Mouse (Mus musculus) midbrain, embryonic 16.5 days (tissue): ENCODE results near the gene Anpep. TPM values are rescaled to one million over a fixed set of nuclear protein-coding genes. Genes with fewer than 3 reads are reported as not detected.

Source experiments
- ATAC-seq: fragments of 200-750 bp; cut with Nextera tagmentation; 2 replicates; pipeline ENCODE4 v1.8.0; 2017; ENCODE audit warnings: moderate TSS enrichment
- H3K27ac ChIP-seq: fragments of 300-500 bp; sonication (generic); 2 replicates; pipeline ENCODE4 v1.5.1; 2014; ENCODE audit warnings: mild to moderate bottlenecking, low read length, mixed read lengths
- H3K27me3 ChIP-seq: fragments of 300-500 bp; sonication (generic); 2 replicates; pipeline ENCODE4 v1.6.1; 2014; ENCODE audit warnings: low read depth, low read length, mixed read lengths; ENCODE audit not compliant: control insufficient read depth, insufficient read depth
- H3K36me3 ChIP-seq: fragments of 300-500 bp; sonication (generic); 2 replicates; pipeline ENCODE4 v1.6.1; 2014; ENCODE audit warnings: mild to moderate bottlenecking, low read length, moderate library complexity, mixed read lengths; ENCODE audit not compliant: control insufficient read depth, insufficient read depth
- H3K4me1 ChIP-seq: fragments of 300-500 bp; sonication (generic); 2 replicates; pipeline ENCODE4 v1.6.1; 2014; ENCODE audit warnings: mild to moderate bottlenecking, low read length, mixed read lengths; ENCODE audit not compliant: control insufficient read depth, insufficient read depth
- H3K4me2 ChIP-seq: fragments of 300-500 bp; sonication (generic); 2 replicates; pipeline ENCODE4 v1.6.1; 2014; ENCODE audit warnings: mild to moderate bottlenecking, low read length, mixed read lengths
- H3K4me3 ChIP-seq: fragments of 300-500 bp; sonication (generic); 2 replicates; pipeline ENCODE4 v1.5.1; 2014; ENCODE audit warnings: low read depth, mild to moderate bottlenecking, low read length, moderate library complexity, mixed read lengths
- H3K9ac ChIP-seq: fragments of 300-500 bp; sonication (generic); 2 replicates; pipeline ENCODE4 v1.6.1; 2014; ENCODE audit warnings: low read depth, low read length, mixed read lengths
- H3K9me3 ChIP-seq: fragments of 300-500 bp; sonication (generic); replicated peaks from 2 replicates; pipeline ENCODE4 v1.6.1; 2014; ENCODE audit warnings: mild to moderate bottlenecking, low read length, mixed read lengths; ENCODE audit not compliant: control insufficient read depth, poor library complexity, severe bottlenecking
- WGBS: fragments of 180-500 bp; shearing (Covaris S2); extraction: QIAGEN DNeasy Blood & Tissue Kit; methylation state at CpG from one replicate; pipeline ENCODE4 v1.1.7; 2014; 5-methylcytosine and 5-hydroxymethylcytosine counted together
- polyA plus RNA-seq: library from polyadenylated mRNA; unstranded; fragments of >200 nt; fragmentation: Nextera tagmentation; extraction: Ambion mirVana; gene quantifications from 2 replicates; pipeline ENCODE4 v1.2.1, GENCODE M21; 2015

The Anpep gene
- polyA plus RNA-seq, 1 experiment from 2014 or later: 3.2 TPM

- 77% methylated on average over 3 of the region's 3 CpGs for WGBS
- Histone ChIP-seq H3K36me3 (no peaks in the 10 kb centered on the region), H3K27ac (no peak overlapping the region), H3K4me2 (no peak overlapping the region), H3K27me3 (no peaks in the 10 kb centered on the region), H3K9me3 (0 out of 2 replicates have a peak, but pooled peaks cover 5% of the 10 kb centered on the region), H3K4me3 (no peak overlapping the region), H3K9ac (no peak overlapping the region), H3K4me1 (no peaks in the 10 kb centered on the region)
- no peak for ATAC-seq
These were observed 32.5 kb downstream of the Anpep start for GRCm38 (mm10) chr7:79828341-79828740.

- 87% methylated on average over 12 of the region's 12 CpGs for WGBS
These were observed 38.7 kb downstream of the Anpep start for GRCm38 (mm10) chr7:79822092-79822695.

GRCm38 (mm10) chr7:79819996-79820395, 40.9 kb downstream of the Anpep start:
- 48% methylated on average over 11 of the region's 11 CpGs for WGBS
- Histone ChIP-seq H3K36me3 (no peaks in the 10 kb centered on the region), H3K27me3 (no peaks in the 10 kb centered on the region; the same call in 1 of the 2 replicates), H3K9me3 (0 out of 2 replicates have a peak, but pooled peaks cover 5% of the 10 kb centered on the region), H3K27ac (no peak overlapping the region), H3K4me3 (no peak overlapping the region), H3K4me1 (no peaks in the 10 kb centered on the region), H3K4me2 (no peak overlapping the region), H3K9ac (no peak overlapping the region)
- no peak for ATAC-seq

More at GRCm38 (mm10) chr7:79822092-79822695, 38.7 kb downstream of the Anpep start:
- Histone ChIP-seq H3K27ac (no peak overlapping the region), H3K4me1 (no peaks in the 10 kb centered on the region), H3K36me3 (no peaks in the 10 kb centered on the region), H3K4me3 (no peak overlapping the region), H3K9me3 (0 out of 2 replicates have a peak, but pooled peaks cover 5% of the 10 kb centered on the region), H3K4me2 (no peak overlapping the region), H3K27me3 (no peaks in the 10 kb centered on the region; the same call in 1 of the 2 replicates), H3K9ac (no peak overlapping the region)
- ATAC-seq: no peak

- no peak overlapping the region for H3K4me2 ChIP-seq
- no peak for ATAC-seq
- H3K27me3 ChIP-seq: no peaks in the 10 kb centered on the region; the same call in 1 of the 2 replicates
- H3K9ac ChIP-seq: no peak overlapping the region
- H3K9me3 ChIP-seq: 0 out of 2 replicates have a peak, but pooled peaks cover 2% of the 10 kb centered on the region
- H3K4me3 ChIP-seq: no peak overlapping the region
- H3K36me3 ChIP-seq: no peaks in the 10 kb centered on the region
- no peaks in the 10 kb centered on the region for H3K4me1 ChIP-seq
- no peak overlapping the region for H3K27ac ChIP-seq
- WGBS: 60% methylated on average over 4 of the region's 4 CpGs
These were observed 41.3 kb downstream of the Anpep start for GRCm38 (mm10) chr7:79819515-79819914.

- ATAC-seq: no peak
- Histone ChIP-seq H3K9me3 (no peaks in the 10 kb centered on the region), H3K27me3 (no peaks in the 10 kb centered on the region; the same call in 1 of the 2 replicates), H3K4me2 (peak overlapping the region; percentile 20; the same call in 1 of the 2 replicates), H3K9ac (no peak overlapping the region), H3K27ac (no peak overlapping the region), H3K4me1 (no peaks in the 10 kb centered on the region), H3K36me3 (no peaks in the 10 kb centered on the region), H3K4me3 (no peak overlapping the region)
- 7% methylated on average over 6 of the region's 6 CpGs for WGBS
These were observed 42.5 kb downstream of the Anpep start for GRCm38 (mm10) chr7:79818321-79818720.

GRCm38 (mm10) chr7:79813409-79813808, 47.5 kb downstream of the Anpep start:
- Histone ChIP-seq H3K4me3 (no peak overlapping the region), H3K4me2 (no peak overlapping the region), H3K27me3 (peaks cover 4% of the 10 kb centered on the region; the same call in 1 of the 2 replicates), H3K36me3 (no peaks in the 10 kb centered on the region), H3K27ac (no peak overlapping the region), H3K4me1 (no peaks in the 10 kb centered on the region), H3K9me3 (no peaks in the 10 kb centered on the region), H3K9ac (no peak overlapping the region)
- 95% methylated on average over 1 of the region's 1 CpGs for WGBS
- ATAC-seq: no peak

GRCm38 (mm10) chr7:79810611-79811506, 50.0 kb downstream of the Anpep start, which contains the start of gene Mesp2:
Gene Mesp2, plus strand, starts transcription at chr7:79810727.
- no peaks in the 10 kb centered on the region for H3K4me1 ChIP-seq
- H3K9ac ChIP-seq: peak within 1 kb of the TSS; percentile 67
- peak within 1 kb of the TSS; percentile 54 for H3K4me2 ChIP-seq
- H3K9me3 ChIP-seq: no peaks in the 10 kb centered on the region
- H3K27ac ChIP-seq: no peak within 1 kb of the TSS
- ATAC-seq: peak; percentile 71
- WGBS: 19% methylated on average over 71 of the region's 71 CpGs
- peaks cover 4% of the 10 kb centered on the region; the same call in 1 of the 2 replicates for H3K27me3 ChIP-seq
- H3K36me3 ChIP-seq: no peaks in the 10 kb centered on the region
- H3K4me3 ChIP-seq: peak within 1 kb of the TSS; percentile 35

- H3K9me3 ChIP-seq: no peaks in the 10 kb centered on the region
- 88% methylated on average over 7 of the region's 7 CpGs for WGBS
- H3K27me3 ChIP-seq: peaks cover 4% of the 10 kb centered on the region; the same call in 1 of the 2 replicates
- ATAC-seq: no peak
- no peak overlapping the region for H3K27ac ChIP-seq
- H3K4me2 ChIP-seq: no peak overlapping the region
- no peak overlapping the region for H3K4me3 ChIP-seq
- H3K9ac ChIP-seq: no peak overlapping the region
- no peaks in the 10 kb centered on the region for H3K36me3 ChIP-seq
- no peaks in the 10 kb centered on the region for H3K4me1 ChIP-seq
These were observed 52.3 kb downstream of the Anpep start for GRCm38 (mm10) chr7:79808561-79808960.

GRCm38 (mm10) chr7:79803887-79804286, 57.0 kb downstream of the Anpep start:
- Histone ChIP-seq H3K9ac (no peak overlapping the region), H3K9me3 (no peaks in the 10 kb centered on the region), H3K4me2 (no peak overlapping the region), H3K4me3 (no peak overlapping the region), H3K27me3 (no peaks in the 10 kb centered on the region), H3K4me1 (no peaks in the 10 kb centered on the region), H3K27ac (no peak overlapping the region), H3K36me3 (no peaks in the 10 kb centered on the region)
- WGBS: 54% methylated on average over 2 of the region's 2 CpGs
- ATAC-seq: no peak
